Mouse (Mus musculus): Measurements from ENCODE around the gene Rnf208.

DNA sequence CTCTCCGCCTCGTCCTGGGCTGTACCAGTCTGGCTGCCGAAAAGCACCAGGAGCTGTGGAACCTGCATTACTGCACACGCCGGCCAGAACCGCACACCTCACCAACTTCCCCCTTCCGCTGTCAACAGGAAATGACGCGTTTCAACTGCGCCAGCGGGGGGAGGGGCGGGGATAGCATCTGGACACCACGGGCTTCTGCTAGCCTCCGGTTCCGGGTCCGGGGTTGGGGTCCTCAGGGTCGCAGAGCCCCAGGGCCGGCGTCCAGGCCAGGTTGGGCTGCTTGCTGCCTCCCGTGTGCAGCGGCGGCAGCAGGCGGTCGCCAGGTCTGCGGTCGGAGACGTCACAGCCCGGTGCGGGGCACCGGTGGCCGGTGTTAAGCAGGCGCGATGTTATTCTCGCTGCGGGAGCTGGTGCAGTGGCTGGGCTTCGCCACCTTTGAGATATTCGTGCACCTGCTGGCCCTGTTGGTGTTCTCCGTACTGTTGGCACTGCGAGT, 13.3 kb downstream of the Rnf208 start, which contains the start of gene Tmem203:
- TF ChIP-seq POLR2A (IDR thresholded peaks at IDR 0.05; ENCODE audit: borderline replicate concordance, insufficient read depth, low read length) (peak; percentile 66; the same call in 1 of the 2 replicates), CTCF (IDR thresholded peaks at IDR 0.05; ENCODE audit: borderline replicate concordance, insufficient read depth, low read depth, low read length) (no peak)

Measured in cerebellum, adult 2 months (tissue).